Mouse (Mus musculus): Measurements from ENCODE around the gene Ptprs.

- TF ChIP-seq POLR2A (IDR thresholded peaks at IDR 0.05; ENCODE audit: low read depth, low read length) (no peak), CTCF (IDR thresholded peaks at IDR 0.05; ENCODE audit: extremely low read depth, insufficient read depth, insufficient read length, insufficient replicate concordance) (no peak)
Observed at GRCm38 (mm10) chr17:56374851-56375250, 101.4 kb downstream of the Ptprs start.

Measured in spleen, adult 2 months (tissue).